Mouse (Mus musculus): ENCODE measurements at regions not wholly inside any gene's neighbourhood (a gene's known extent, or its start where the extent isn't known, plus 50 kb on each side); places are given as distances from the start of the nearest gene placed in this dataset.

DNA sequence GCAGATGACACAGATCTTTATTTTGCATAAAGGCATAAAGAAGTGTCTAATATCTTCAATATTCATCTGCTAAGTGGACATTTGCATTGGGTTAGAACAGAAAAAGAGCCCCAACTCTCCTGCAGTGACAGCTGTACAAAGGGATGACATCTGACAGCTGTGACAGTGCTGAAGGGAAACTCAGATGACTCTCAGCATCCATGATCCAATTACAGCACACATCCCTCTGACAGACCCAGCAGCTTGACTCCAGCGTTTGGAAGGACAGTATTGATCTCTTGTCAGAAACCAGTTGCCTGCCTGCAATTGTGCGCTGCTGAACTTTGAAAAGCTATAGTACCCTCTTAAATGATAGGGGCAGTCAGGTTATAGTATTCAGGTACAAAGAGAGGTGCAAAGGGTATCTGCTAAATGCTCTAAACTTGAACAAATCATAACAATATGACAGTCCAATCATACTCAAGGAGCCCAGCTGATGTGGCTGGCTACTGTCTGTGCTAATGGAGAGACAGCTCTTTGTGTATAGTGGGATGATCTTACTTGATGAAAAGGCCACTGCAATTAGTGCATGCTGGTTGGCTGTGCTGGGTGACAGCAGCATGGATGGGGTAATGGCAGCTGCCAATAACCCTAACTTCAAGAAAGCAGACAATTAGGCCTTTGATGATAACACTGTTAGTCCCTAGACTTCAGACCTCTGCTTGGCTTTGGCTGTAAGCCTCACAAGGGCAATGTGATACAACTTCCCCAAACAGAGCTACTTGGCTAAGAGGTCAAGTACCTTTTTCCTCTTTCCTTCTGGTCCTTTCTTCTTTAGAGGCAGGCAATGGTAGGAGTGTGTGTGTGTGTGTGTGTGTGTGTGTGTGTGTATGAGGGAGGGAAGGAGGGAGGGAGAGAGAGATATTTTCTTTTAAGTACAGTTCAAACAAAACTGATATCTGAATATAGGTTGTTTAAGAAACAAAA is 662.9 kb downstream of the Nr4a2 start:
- Histone ChIP-seq H3K4me2 (replicated peaks) (no peak overlapping the region), H3K27me3 (replicated peaks) (no peaks in the 10 kb centered on the region), H3K9ac (no peak overlapping the region), H3K36me3 (no peaks in the 10 kb centered on the region), H3K4me1 (peaks cover 4% of the 10 kb centered on the region; the same call in 1 of the 2 replicates), H3K27ac (no peak overlapping the region), H3K9me3 (no peaks in the 10 kb centered on the region), H3K4me3 (no peak overlapping the region)
- WGBS: 56% methylated on average over 2 of the region's 2 CpGs
- peak; percentile 22; the same call in 1 of the 2 replicates for ATAC-seq (ENCODE audit: low FRiP score, low read depth)

DNA sequence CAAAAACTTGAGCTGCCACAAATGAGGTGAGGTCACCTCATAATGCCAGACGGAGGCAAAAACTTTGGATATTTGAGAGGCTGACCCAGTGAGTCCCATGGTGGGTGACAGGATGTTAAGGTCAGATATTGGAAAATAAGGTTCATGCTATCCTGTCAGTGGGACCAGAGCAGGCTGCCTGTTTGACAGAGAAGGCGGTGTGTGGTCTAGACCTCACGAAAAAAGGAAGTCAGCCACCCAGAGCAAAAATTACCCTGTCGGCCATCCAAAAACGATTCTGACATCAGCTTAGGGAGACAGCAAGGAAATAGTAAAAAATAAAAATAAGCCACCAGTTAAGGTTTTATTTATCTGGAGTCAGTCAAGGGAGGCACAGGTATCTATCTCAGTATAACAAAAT is 664.4 kb downstream of the Nr4a2 start:
- H3K27ac ChIP-seq: no peak overlapping the region
- H3K4me3 ChIP-seq: no peak overlapping the region
- H3K9ac ChIP-seq: no peak overlapping the region
- H3K27me3 ChIP-seq (replicated peaks): no peaks in the 10 kb centered on the region
- H3K4me2 ChIP-seq (replicated peaks): no peak overlapping the region
- 76% methylated on average over 5 of the region's 5 CpGs for WGBS
- peaks cover 5% of the 10 kb centered on the region; the same call in 1 of the 2 replicates for H3K4me1 ChIP-seq
- no peaks in the 10 kb centered on the region for H3K9me3 ChIP-seq
- ATAC-seq (ENCODE audit: low FRiP score, low read depth): no peak
- no peaks in the 10 kb centered on the region for H3K36me3 ChIP-seq

GRCm38 (mm10) chr2:56457594-56457993 is 666.2 kb downstream of the Nr4a2 start:
- no peaks in the 10 kb centered on the region for H3K9me3 ChIP-seq
- no peaks in the 10 kb centered on the region for H3K27me3 ChIP-seq (replicated peaks)
- ATAC-seq (ENCODE audit: low FRiP score, low read depth): peak; percentile 35; the same call in 1 of the 2 replicates
- no peak overlapping the region for H3K9ac ChIP-seq
- H3K4me2 ChIP-seq (replicated peaks): no peak overlapping the region
- no peaks in the 10 kb centered on the region for H3K36me3 ChIP-seq
- H3K4me3 ChIP-seq: no peak overlapping the region
- peaks cover 5% of the 10 kb centered on the region; the same call in 1 of the 2 replicates for H3K4me1 ChIP-seq
- H3K27ac ChIP-seq: no peak overlapping the region
- 30% methylated on average over 1 of the region's 1 CpGs for WGBS

GRCm38 (mm10) chr2:56455856-56456395 is 667.9 kb downstream of the Nr4a2 start:
- Histone ChIP-seq H3K27ac (no peak overlapping the region), H3K4me2 (replicated peaks) (no peak overlapping the region)
- no peak for ATAC-seq (ENCODE audit: low FRiP score, low read depth)

DNA sequence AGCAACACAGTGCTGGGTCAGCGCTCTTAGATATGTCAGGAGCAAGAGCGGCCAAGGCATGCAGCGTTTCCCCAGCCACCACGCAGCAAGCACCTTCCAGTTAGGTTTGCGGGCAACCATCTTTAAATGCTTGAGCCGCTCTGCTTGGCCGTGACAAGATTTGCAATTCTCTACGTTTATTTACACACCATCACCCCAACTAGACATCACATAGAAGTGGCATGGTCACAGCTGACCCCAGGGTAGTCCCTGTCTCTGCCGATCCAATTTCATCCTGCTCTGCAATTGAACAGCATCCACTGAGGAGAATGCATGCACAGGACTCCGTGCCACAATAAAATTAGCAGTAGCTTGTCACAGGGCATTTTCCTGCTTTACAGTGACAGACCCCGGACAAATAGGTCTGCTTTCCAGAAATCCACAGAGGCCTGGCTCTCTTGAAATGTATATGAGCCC is 669.2 kb downstream of the Nr4a2 start:
- Histone ChIP-seq H3K4me3 (peak overlapping the region; percentile 15; the same call in 1 of the 2 replicates), H3K4me1 (peaks cover 5% of the 10 kb centered on the region; the same call in 1 of the 2 replicates), H3K9me3 (no peaks in the 10 kb centered on the region), H3K27ac (no peak overlapping the region), H3K27me3 (replicated peaks) (no peaks in the 10 kb centered on the region), H3K4me2 (replicated peaks) (peak overlapping the region; percentile 51), H3K9ac (peak overlapping the region; percentile 30; the same call in 1 of the 2 replicates), H3K36me3 (no peaks in the 10 kb centered on the region)
- ATAC-seq (ENCODE audit: low FRiP score, low read depth): peak; percentile 61
- WGBS: 7% methylated on average over 11 of the region's 11 CpGs

More at GRCm38 (mm10) chr2:56455856-56456395, 667.9 kb downstream of the Nr4a2 start:
- no peaks in the 10 kb centered on the region for H3K27me3 ChIP-seq (replicated peaks)
- no peak overlapping the region for H3K4me3 ChIP-seq
- WGBS: 64% methylated on average over 10 of the region's 10 CpGs
- H3K9ac ChIP-seq: no peak overlapping the region
- no peaks in the 10 kb centered on the region for H3K36me3 ChIP-seq
- no peaks in the 10 kb centered on the region for H3K9me3 ChIP-seq
- H3K4me1 ChIP-seq: peaks cover 5% of the 10 kb centered on the region; the same call in 1 of the 2 replicates

GRCm38 (mm10) chr2:56440916-56441315 is 682.9 kb downstream of the Nr4a2 start:
- H3K4me3 ChIP-seq: no peak overlapping the region
- H3K36me3 ChIP-seq: no peaks in the 10 kb centered on the region
- H3K27me3 ChIP-seq (replicated peaks): no peaks in the 10 kb centered on the region
- H3K27ac ChIP-seq: no peak overlapping the region
- H3K9me3 ChIP-seq: no peaks in the 10 kb centered on the region
- H3K4me1 ChIP-seq: no peaks in the 10 kb centered on the region
- H3K4me2 ChIP-seq (replicated peaks): no peak overlapping the region
- 82% methylated on average over 10 of the region's 10 CpGs for WGBS
- no peak overlapping the region for H3K9ac ChIP-seq
- ATAC-seq (ENCODE audit: low FRiP score, low read depth): no peak
